Mouse (Mus musculus): ENCODE data around the gene Il21. TPM values are rescaled to one million over a fixed set of nuclear protein-coding genes. Genes with fewer than 3 reads are reported as not detected.

The Il21 gene
- polyA plus RNA-seq, 1 experiment from 2014 or later, result not detected

GRCm38 (mm10) chr3:37257776-37258175 lies 25.3 kb upstream of the Il21 start:
- Histone ChIP-seq H3K27me3 (ENCODE audit: control insufficient read depth, insufficient read depth, low read length) (no peaks in the 10 kb centered on the region), H3K27ac (ENCODE audit: low read depth, low read length) (no peak overlapping the region), H3K4me2 (ENCODE audit: low read depth, low read length) (no peak overlapping the region), H3K9ac (replicated peaks; ENCODE audit: low read depth, low read length) (no peak overlapping the region), H3K36me3 (ENCODE audit: control insufficient read depth, insufficient read depth, low read length) (no peaks in the 10 kb centered on the region), H3K4me3 (ENCODE audit: low read depth, low read length) (no peak overlapping the region), H3K9me3 (ENCODE audit: control insufficient read depth, low read length) (no peaks in the 10 kb centered on the region), H3K4me1 (ENCODE audit: control insufficient read depth, insufficient read depth, low read length) (no peaks in the 10 kb centered on the region)
- WGBS, result 88% methylated on average over 15 of the region's 15 CpGs
- ATAC-seq (ENCODE audit: low read depth), result no peak

- no peak for ATAC-seq (ENCODE audit: low read depth)
- Histone ChIP-seq H3K9me3 (ENCODE audit: control insufficient read depth, low read length) (no peaks in the 10 kb centered on the region), H3K4me3 (ENCODE audit: low read depth, low read length) (no peak overlapping the region), H3K36me3 (ENCODE audit: control insufficient read depth, insufficient read depth, low read length) (no peaks in the 10 kb centered on the region), H3K9ac (replicated peaks; ENCODE audit: low read depth, low read length) (no peak overlapping the region), H3K27me3 (ENCODE audit: control insufficient read depth, insufficient read depth, low read length) (no peaks in the 10 kb centered on the region), H3K4me2 (ENCODE audit: low read depth, low read length) (no peak overlapping the region), H3K4me1 (ENCODE audit: control insufficient read depth, insufficient read depth, low read length) (no peaks in the 10 kb centered on the region), H3K27ac (ENCODE audit: low read depth, low read length) (no peak overlapping the region)
- WGBS, result 89% methylated on average over 3 of the region's 3 CpGs
Measured at GRCm38 (mm10) chr3:37250967-37251366, 18.5 kb upstream of the Il21 start.

GRCm38 (mm10) chr3:37235025-37235424 lies 2.6 kb upstream of the Il21 start:
- WGBS, result 80% methylated on average over 4 of the region's 4 CpGs
- Histone ChIP-seq H3K9ac (replicated peaks; ENCODE audit: low read depth, low read length) (no peak overlapping the region), H3K36me3 (ENCODE audit: control insufficient read depth, insufficient read depth, low read length) (no peaks in the 10 kb centered on the region), H3K4me1 (ENCODE audit: control insufficient read depth, insufficient read depth, low read length) (no peaks in the 10 kb centered on the region), H3K4me2 (ENCODE audit: low read depth, low read length) (no peak overlapping the region), H3K4me3 (ENCODE audit: low read depth, low read length) (no peak overlapping the region), H3K9me3 (ENCODE audit: control insufficient read depth, low read length) (no peaks in the 10 kb centered on the region; the same call in 1 of the 2 replicates), H3K27me3 (ENCODE audit: control insufficient read depth, insufficient read depth, low read length) (no peaks in the 10 kb centered on the region), H3K27ac (ENCODE audit: low read depth, low read length) (no peak overlapping the region)
- ATAC-seq (ENCODE audit: low read depth), result no peak

GRCm38 (mm10) chr3:37231153-37231552 lies 1.3 kb downstream of the Il21 start:
- H3K36me3 ChIP-seq (ENCODE audit: control insufficient read depth, insufficient read depth, low read length), result no peaks in the 10 kb centered on the region
- 58% methylated on average over 7 of the region's 7 CpGs for WGBS
- no peaks in the 10 kb centered on the region for H3K27me3 ChIP-seq (ENCODE audit: control insufficient read depth, insufficient read depth, low read length)
- H3K9me3 ChIP-seq (ENCODE audit: control insufficient read depth, low read length), result no peaks in the 10 kb centered on the region
- no peaks in the 10 kb centered on the region for H3K4me1 ChIP-seq (ENCODE audit: control insufficient read depth, insufficient read depth, low read length)
- no peak overlapping the region for H3K4me2 ChIP-seq (ENCODE audit: low read depth, low read length)
- no peak for ATAC-seq (ENCODE audit: low read depth)
- no peak overlapping the region for H3K4me3 ChIP-seq (ENCODE audit: low read depth, low read length)
- H3K9ac ChIP-seq (replicated peaks; ENCODE audit: low read depth, low read length), result no peak overlapping the region
- H3K27ac ChIP-seq (ENCODE audit: low read depth, low read length), result no peak overlapping the region

GRCm38 (mm10) chr3:37229082-37229829 lies 3.2 kb downstream of the Il21 start:
- Histone ChIP-seq H3K4me3 (ENCODE audit: low read depth, low read length) (no peak overlapping the region), H3K9me3 (ENCODE audit: control insufficient read depth, low read length) (no peaks in the 10 kb centered on the region)
- WGBS, result 75% methylated on average over 11 of the region's 11 CpGs

GRCm38 (mm10) chr3:37225124-37225523 lies 7.3 kb downstream of the Il21 start:
- WGBS, result 94% methylated on average over 13 of the region's 13 CpGs
- Histone ChIP-seq H3K4me3 (ENCODE audit: low read depth, low read length) (no peak overlapping the region), H3K4me1 (ENCODE audit: control insufficient read depth, insufficient read depth, low read length) (no peaks in the 10 kb centered on the region), H3K36me3 (ENCODE audit: control insufficient read depth, insufficient read depth, low read length) (no peaks in the 10 kb centered on the region), H3K4me2 (ENCODE audit: low read depth, low read length) (no peak overlapping the region), H3K9ac (replicated peaks; ENCODE audit: low read depth, low read length) (no peak overlapping the region), H3K27me3 (ENCODE audit: control insufficient read depth, insufficient read depth, low read length) (no peaks in the 10 kb centered on the region), H3K9me3 (ENCODE audit: control insufficient read depth, low read length) (no peaks in the 10 kb centered on the region), H3K27ac (ENCODE audit: low read depth, low read length) (no peak overlapping the region)
- no peak for ATAC-seq (ENCODE audit: low read depth)

More at GRCm38 (mm10) chr3:37229082-37229829, 3.2 kb downstream of the Il21 start:
- H3K4me2 ChIP-seq (ENCODE audit: low read depth, low read length), result no peak overlapping the region
- H3K36me3 ChIP-seq (ENCODE audit: control insufficient read depth, insufficient read depth, low read length), result no peaks in the 10 kb centered on the region
- H3K27me3 ChIP-seq (ENCODE audit: control insufficient read depth, insufficient read depth, low read length), result no peaks in the 10 kb centered on the region
- no peak overlapping the region for H3K9ac ChIP-seq (replicated peaks; ENCODE audit: low read depth, low read length)
- H3K27ac ChIP-seq (ENCODE audit: low read depth, low read length), result no peak overlapping the region
- no peaks in the 10 kb centered on the region for H3K4me1 ChIP-seq (ENCODE audit: control insufficient read depth, insufficient read depth, low read length)
- no peak for ATAC-seq (ENCODE audit: low read depth)

- ATAC-seq (ENCODE audit: low read depth), result peak; percentile 79; the same call in 1 of the 2 replicates
- 45% methylated on average over 4 of the region's 4 CpGs for WGBS
Measured at GRCm38 (mm10) chr3:37219071-37219470, 13.4 kb downstream of the Il21 start.

GRCm38 (mm10) chr3:37205226-37205800 lies 27.1 kb downstream of the Il21 start:
- no peak overlapping the region for H3K4me3 ChIP-seq (ENCODE audit: low read depth, low read length)
- 77% methylated on average over 8 of the region's 8 CpGs for WGBS
- H3K27me3 ChIP-seq (ENCODE audit: control insufficient read depth, insufficient read depth, low read length), result no peaks in the 10 kb centered on the region
- H3K4me2 ChIP-seq (ENCODE audit: low read depth, low read length), result no peak overlapping the region
- no peaks in the 10 kb centered on the region for H3K9me3 ChIP-seq (ENCODE audit: control insufficient read depth, low read length)
- no peaks in the 10 kb centered on the region for H3K36me3 ChIP-seq (ENCODE audit: control insufficient read depth, insufficient read depth, low read length)
- no peaks in the 10 kb centered on the region for H3K4me1 ChIP-seq (ENCODE audit: control insufficient read depth, insufficient read depth, low read length)
- no peak overlapping the region for H3K9ac ChIP-seq (replicated peaks; ENCODE audit: low read depth, low read length)
- no peak overlapping the region for H3K27ac ChIP-seq (ENCODE audit: low read depth, low read length)
- no peak for ATAC-seq (ENCODE audit: low read depth)

More at GRCm38 (mm10) chr3:37219071-37219470, 13.4 kb downstream of the Il21 start:
- Histone ChIP-seq H3K9ac (replicated peaks; ENCODE audit: low read depth, low read length) (no peak overlapping the region), H3K4me1 (ENCODE audit: control insufficient read depth, insufficient read depth, low read length) (no peaks in the 10 kb centered on the region), H3K27ac (ENCODE audit: low read depth, low read length) (no peak overlapping the region), H3K9me3 (ENCODE audit: control insufficient read depth, low read length) (no peaks in the 10 kb centered on the region), H3K27me3 (ENCODE audit: control insufficient read depth, insufficient read depth, low read length) (no peaks in the 10 kb centered on the region), H3K36me3 (ENCODE audit: control insufficient read depth, insufficient read depth, low read length) (no peaks in the 10 kb centered on the region), H3K4me2 (ENCODE audit: low read depth, low read length) (no peak overlapping the region), H3K4me3 (ENCODE audit: low read depth, low read length) (no peak overlapping the region)

- H3K9me3 ChIP-seq (ENCODE audit: control insufficient read depth, low read length), result no peaks in the 10 kb centered on the region
- H3K27me3 ChIP-seq (ENCODE audit: control insufficient read depth, insufficient read depth, low read length), result no peaks in the 10 kb centered on the region
- H3K4me1 ChIP-seq (ENCODE audit: control insufficient read depth, insufficient read depth, low read length), result no peaks in the 10 kb centered on the region
- peak overlapping the region; percentile 91 for H3K4me2 ChIP-seq (ENCODE audit: low read depth, low read length)
- H3K36me3 ChIP-seq (ENCODE audit: control insufficient read depth, insufficient read depth, low read length), result no peaks in the 10 kb centered on the region
- H3K27ac ChIP-seq (ENCODE audit: low read depth, low read length), result no peak overlapping the region
- ATAC-seq (ENCODE audit: low read depth), result no peak
- H3K4me3 ChIP-seq (ENCODE audit: low read depth, low read length), result peak overlapping the region; percentile 41
- peak overlapping the region; percentile 65; the same call in 1 of the 2 replicates for H3K9ac ChIP-seq (replicated peaks; ENCODE audit: low read depth, low read length)
- WGBS, result 27% methylated on average over 6 of the region's 6 CpGs
Measured at GRCm38 (mm10) chr3:37204556-37204955, 27.9 kb downstream of the Il21 start.
